Mouse (Mus musculus) heart, embryonic 13.5 days (tissue): ENCODE measurements around the gene Gmfb. TPM values are rescaled to one million over a fixed set of nuclear protein-coding genes. Genes with fewer than 3 reads are reported as not detected.

ENCODE experiments used
- ATAC-seq: fragments of 200-750 bp; cut with Nextera tagmentation; 2 replicates; pipeline ENCODE4 v1.8.0; 2017; ENCODE audit warnings: moderate TSS enrichment; ENCODE audit not compliant: insufficient number of reproducible peaks, low FRiP score, low TSS enrichment; ENCODE audit errors: extremely low read depth
- H3K27ac ChIP-seq: fragments of 300-500 bp; sonication (generic); replicated peaks from 2 replicates; pipeline ENCODE4 v1.5.1; 2015; ENCODE audit warnings: moderate library complexity, mild to moderate bottlenecking, inconsistent platforms
- H3K27me3 ChIP-seq: fragments of 300-500 bp; sonication (generic); replicated peaks from 2 replicates; pipeline ENCODE4 v1.6.1; 2015; ENCODE audit warnings: mild to moderate bottlenecking, inconsistent platforms
- H3K36me3 ChIP-seq: fragments of 300-500 bp; sonication (generic); 2 replicates; pipeline ENCODE4 v1.6.1; 2015; ENCODE audit warnings: mild to moderate bottlenecking, inconsistent platforms
- H3K4me1 ChIP-seq: fragments of 300-500 bp; sonication (generic); 2 replicates; pipeline ENCODE4 v1.6.1; 2015; ENCODE audit warnings: inconsistent platforms
- H3K4me2 ChIP-seq: fragments of 300-500 bp; sonication (generic); 2 replicates; pipeline ENCODE4 v1.6.1; 2015; ENCODE audit warnings: inconsistent platforms, mild to moderate bottlenecking, moderate library complexity
- H3K4me3 ChIP-seq: fragments of 300-500 bp; sonication (generic); 2 replicates; pipeline ENCODE4 v1.5.1; 2015; ENCODE audit warnings: moderate library complexity, mild to moderate bottlenecking, inconsistent platforms
- H3K9ac ChIP-seq: fragments of 300-500 bp; sonication (generic); 2 replicates; pipeline ENCODE4 v1.6.1; 2015; ENCODE audit warnings: inconsistent platforms, mild to moderate bottlenecking, moderate library complexity
- H3K9me3 ChIP-seq: fragments of 300-500 bp; sonication (generic); 2 replicates; pipeline ENCODE4 v1.6.1; 2016; ENCODE audit warnings: inconsistent platforms
- WGBS: fragments of 180-500 bp; shearing (Covaris S2); methylation state at CpG from one replicate; pipeline ENCODE4 v1.1.7; 2015; ENCODE audit warnings: mixed read lengths; 5-methylcytosine and 5-hydroxymethylcytosine counted together
- polyA plus RNA-seq: library from polyadenylated mRNA; unstranded; fragments of >200 nt; fragmentation: Nextera tagmentation; extraction: Ambion mirVana; gene quantifications from 2 replicates; pipeline ENCODE4 v1.2.1, GENCODE M21; 2015

The Gmfb gene
- polyA plus RNA-seq, 1 experiment from 2014 or later, result 47.9 TPM

GRCm38 (mm10) chr14:46800684-46801345 lies 21.2 kb downstream of the Gmfb start:
- no peaks in the 10 kb centered on the region for H3K27me3 ChIP-seq
- no peak overlapping the region for H3K9ac ChIP-seq
- H3K4me2 ChIP-seq, result no peak overlapping the region
- H3K4me3 ChIP-seq, result no peak overlapping the region
- peaks cover 19% of the 10 kb centered on the region for H3K36me3 ChIP-seq
- no peaks in the 10 kb centered on the region for H3K9me3 ChIP-seq
- H3K4me1 ChIP-seq, result peaks cover 6% of the 10 kb centered on the region; the same call in 1 of the 2 replicates
- ATAC-seq, result no peak
- WGBS, result 62% methylated on average over 3 of the region's 3 CpGs
- no peak overlapping the region for H3K27ac ChIP-seq

- H3K27ac ChIP-seq, result no peak overlapping the region
- no peaks in the 10 kb centered on the region for H3K27me3 ChIP-seq
- H3K9ac ChIP-seq, result no peak overlapping the region
- no peaks in the 10 kb centered on the region for H3K9me3 ChIP-seq
- 83% methylated on average over 5 of the region's 5 CpGs for WGBS
- no peak overlapping the region for H3K4me2 ChIP-seq
- peaks cover 11% of the 10 kb centered on the region for H3K36me3 ChIP-seq
- no peak for ATAC-seq
- H3K4me1 ChIP-seq, result peaks cover 3% of the 10 kb centered on the region
- H3K4me3 ChIP-seq, result no peak overlapping the region
Observed at GRCm38 (mm10) chr14:46794157-46794556, 27.9 kb downstream of the Gmfb start.

- Histone ChIP-seq H3K4me2 (no peak overlapping the region), H3K27me3 (no peaks in the 10 kb centered on the region), H3K27ac (no peak overlapping the region), H3K9me3 (no peaks in the 10 kb centered on the region), H3K4me1 (peaks cover 25% of the 10 kb centered on the region), H3K9ac (no peak overlapping the region), H3K36me3 (peaks cover 9% of the 10 kb centered on the region; the same call in 1 of the 2 replicates), H3K4me3 (no peak overlapping the region)
- no peak for ATAC-seq
- 84% methylated on average over 6 of the region's 6 CpGs for WGBS
Observed at GRCm38 (mm10) chr14:46790723-46791122, 31.3 kb downstream of the Gmfb start.

GRCm38 (mm10) chr14:46790303-46790702 lies 31.7 kb downstream of the Gmfb start:
- Histone ChIP-seq H3K9me3 (no peaks in the 10 kb centered on the region), H3K4me1 (peaks cover 26% of the 10 kb centered on the region), H3K9ac (no peak overlapping the region), H3K4me2 (no peak overlapping the region), H3K4me3 (no peak overlapping the region), H3K27me3 (no peaks in the 10 kb centered on the region), H3K36me3 (peaks cover 9% of the 10 kb centered on the region; the same call in 1 of the 2 replicates), H3K27ac (no peak overlapping the region)
- 64% methylated on average over 4 of the region's 4 CpGs for WGBS
- no peak for ATAC-seq

GRCm38 (mm10) chr14:46788505-46788901 lies 33.5 kb downstream of the Gmfb start:
- 9% methylated on average over 8 of the region's 8 CpGs for WGBS
- ATAC-seq, result no peak
- H3K4me3 ChIP-seq, result peak overlapping the region; percentile 97
- peak overlapping the region; percentile 86 for H3K4me2 ChIP-seq
- H3K27me3 ChIP-seq, result no peaks in the 10 kb centered on the region
- peak overlapping the region; percentile 98 for H3K27ac ChIP-seq
- H3K9ac ChIP-seq, result peak overlapping the region; percentile 53
- H3K9me3 ChIP-seq, result no peaks in the 10 kb centered on the region
- H3K4me1 ChIP-seq, result peaks cover 37% of the 10 kb centered on the region
- peaks cover 14% of the 10 kb centered on the region for H3K36me3 ChIP-seq

- Histone ChIP-seq H3K4me3 (peak within 1 kb of the TSS; percentile 97), H3K27me3 (no peaks in the 10 kb centered on the region), H3K27ac (peak within 1 kb of the TSS; percentile 98), H3K9me3 (no peaks in the 10 kb centered on the region), H3K4me1 (peaks cover 37% of the 10 kb centered on the region), H3K9ac (peak within 1 kb of the TSS; percentile 99), H3K4me2 (peak within 1 kb of the TSS; percentile 86), H3K36me3 (peaks cover 16% of the 10 kb centered on the region)
- under 1% methylated on average over 59 of the region's 86 CpGs for WGBS
- peak; percentile 89 for ATAC-seq
Observed at GRCm38 (mm10) chr14:46787787-46788504, 34.1 kb downstream of the Gmfb start, which contains the start of gene Cnih1. TSS of gene Cnih1 (minus strand) at chr14:46788411.

GRCm38 (mm10) chr14:46787454-46787786 lies 34.6 kb downstream of the Gmfb start:
- under 1% methylated on average over 11 of the region's 11 CpGs for WGBS
- Histone ChIP-seq H3K27me3 (no peaks in the 10 kb centered on the region), H3K27ac (peak overlapping the region; percentile 98), H3K4me1 (peaks cover 41% of the 10 kb centered on the region), H3K9me3 (no peaks in the 10 kb centered on the region), H3K4me2 (peak overlapping the region; percentile 86), H3K4me3 (peak overlapping the region; percentile 97), H3K9ac (peak overlapping the region; percentile 99), H3K36me3 (peaks cover 21% of the 10 kb centered on the region)
- ATAC-seq, result no peak

DNA sequence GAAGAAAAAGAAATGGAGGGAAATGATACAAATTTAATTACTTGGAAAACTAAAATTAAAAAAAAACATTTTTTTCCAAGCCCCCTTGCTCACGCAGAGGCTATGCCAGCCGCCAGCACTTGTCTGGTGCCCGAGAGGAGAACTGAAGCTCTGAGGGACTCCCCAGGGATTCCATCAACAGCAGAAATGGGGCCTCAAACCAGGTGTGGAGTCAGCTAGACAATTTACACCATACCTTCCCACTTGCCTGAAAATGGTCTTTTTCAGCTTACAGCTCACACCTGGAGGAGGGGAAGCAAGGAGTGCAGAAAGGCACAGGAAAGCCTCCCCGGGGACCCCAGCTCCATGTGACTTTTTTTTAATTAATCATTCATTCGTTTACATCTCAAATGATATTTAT lies 36.8 kb downstream of the Gmfb start:
- Histone ChIP-seq H3K4me2 (no peak overlapping the region), H3K27me3 (no peaks in the 10 kb centered on the region), H3K4me1 (peaks cover 41% of the 10 kb centered on the region), H3K27ac (no peak overlapping the region), H3K9me3 (no peaks in the 10 kb centered on the region), H3K9ac (no peak overlapping the region), H3K4me3 (no peak overlapping the region), H3K36me3 (peaks cover 37% of the 10 kb centered on the region)
- WGBS, result 88% methylated on average over 5 of the region's 5 CpGs
- no peak for ATAC-seq

DNA sequence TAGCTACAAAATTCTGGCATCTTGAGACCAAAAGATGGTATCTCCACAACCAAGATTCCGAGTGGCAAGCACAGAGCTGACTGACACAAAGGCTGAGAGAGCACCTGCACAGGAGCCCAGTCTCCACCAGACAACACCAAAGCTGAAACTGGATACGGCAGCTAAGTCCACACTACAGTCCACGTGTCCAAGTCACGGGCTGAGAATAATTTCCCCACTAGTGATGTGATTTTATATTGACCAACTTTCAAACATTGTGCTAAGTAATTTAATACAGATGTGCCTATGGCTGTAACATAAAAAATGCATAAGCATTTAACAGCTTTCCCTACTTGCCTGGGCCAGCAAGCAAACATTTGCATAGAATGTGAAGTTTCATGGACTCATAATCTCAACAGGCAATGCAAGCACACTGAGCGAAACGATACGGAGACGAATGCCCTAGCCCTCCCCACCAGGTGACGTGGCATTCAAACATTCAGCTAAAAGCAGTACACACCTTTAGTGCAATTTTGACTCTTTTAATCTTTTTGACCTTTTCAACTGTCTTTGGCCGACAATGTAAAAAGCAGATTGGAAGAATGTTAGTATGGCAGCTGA lies 38.6 kb downstream of the Gmfb start:
- Histone ChIP-seq H3K9me3 (peaks cover 8% of the 10 kb centered on the region), H3K27me3 (no peaks in the 10 kb centered on the region), H3K36me3 (peaks cover 55% of the 10 kb centered on the region), H3K4me1 (peaks cover 31% of the 10 kb centered on the region), H3K4me3 (no peak overlapping the region), H3K4me2 (no peak overlapping the region), H3K9ac (no peak overlapping the region), H3K27ac (no peak overlapping the region)
- no peak for ATAC-seq
- WGBS, result 90% methylated on average over 10 of the region's 10 CpGs

DNA sequence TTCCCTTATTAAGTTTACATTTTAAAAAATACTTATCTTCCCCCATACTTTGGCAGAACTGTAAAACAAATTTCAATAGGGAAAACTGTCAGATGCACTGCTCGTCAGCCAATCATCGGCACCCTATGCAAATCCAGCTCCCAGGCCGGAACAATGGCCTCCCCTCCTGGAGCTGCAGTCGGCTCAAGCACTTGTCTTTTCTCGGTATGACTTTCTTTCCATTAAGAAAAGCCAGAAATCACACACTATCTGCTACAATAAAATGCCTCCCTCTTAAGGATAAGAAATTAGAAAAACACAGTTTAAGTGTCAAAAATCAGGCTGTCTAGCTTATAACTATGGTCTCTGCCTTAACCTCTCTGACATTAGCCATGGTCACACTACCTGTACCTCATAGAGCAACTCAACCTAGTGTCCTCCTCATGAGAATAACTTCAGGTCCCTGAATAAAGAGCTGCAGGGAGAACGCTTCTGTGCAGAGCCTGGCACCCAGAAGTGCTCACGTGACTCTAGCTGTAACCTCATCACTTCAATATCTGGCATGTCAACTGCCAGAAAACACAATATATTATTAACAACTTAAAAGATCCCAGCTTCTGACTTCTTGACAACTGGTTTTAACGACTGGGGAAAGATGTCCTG lies 39.7 kb downstream of the Gmfb start:
- Histone ChIP-seq H3K27ac (no peak overlapping the region), H3K9ac (no peak overlapping the region), H3K9me3 (peaks cover 8% of the 10 kb centered on the region), H3K4me1 (peaks cover 29% of the 10 kb centered on the region), H3K36me3 (peaks cover 66% of the 10 kb centered on the region), H3K4me2 (no peak overlapping the region), H3K4me3 (no peak overlapping the region), H3K27me3 (no peaks in the 10 kb centered on the region)
- WGBS, result 78% methylated on average over 8 of the region's 8 CpGs
- no peak for ATAC-seq

GRCm38 (mm10) chr14:46781086-46781485 lies 41.0 kb downstream of the Gmfb start:
- peaks cover 8% of the 10 kb centered on the region for H3K9me3 ChIP-seq
- H3K4me3 ChIP-seq, result no peak overlapping the region
- H3K9ac ChIP-seq, result no peak overlapping the region
- no peaks in the 10 kb centered on the region for H3K27me3 ChIP-seq
- 87% methylated on average over 7 of the region's 7 CpGs for WGBS
- H3K4me1 ChIP-seq, result peaks cover 18% of the 10 kb centered on the region
- no peak overlapping the region for H3K27ac ChIP-seq
- no peak overlapping the region for H3K4me2 ChIP-seq
- H3K36me3 ChIP-seq, result peaks cover 78% of the 10 kb centered on the region
- no peak for ATAC-seq
